Mouse (Mus musculus): ENCODE results near the gene Fis1. TPM values are rescaled to one million over a fixed set of nuclear protein-coding genes. Genes with fewer than 3 reads are reported as not detected.
A peak's percentile ranks its signal among the peaks of the same experiment; 100 is the strongest.
"Not testable (repeated sequence)": the region's sequence is repeated elsewhere in the genome, so short reads cannot be mapped to it uniquely, and the experiment has no call there.

Fis1 gene
- total RNA-seq, 2 experiments from 2014 or later = 263 to 271 TPM

DNA sequence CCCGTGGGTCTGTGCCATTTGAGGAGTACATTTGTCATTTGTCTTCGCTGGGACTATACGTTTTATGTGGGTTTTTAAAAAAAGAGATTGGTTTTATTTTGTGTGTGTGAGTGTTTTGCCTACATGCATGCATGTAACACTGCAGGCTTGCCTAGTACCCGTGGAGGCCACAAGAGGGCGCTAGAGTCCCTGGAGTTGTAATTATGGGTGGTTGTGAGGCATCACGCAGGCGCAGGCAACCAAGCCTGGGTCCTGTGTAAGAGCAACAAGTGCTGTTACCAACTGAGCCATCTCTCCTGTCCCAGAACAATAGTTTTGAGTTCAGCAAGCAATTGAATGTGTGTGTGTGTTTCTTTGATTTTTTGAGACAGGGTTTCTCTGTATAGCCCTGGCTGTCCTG is 13.8 kb upstream of the Fis1 start:
- DNase-seq (ENCODE audit: low spot score in 2 of 2) = no peak
- intact Hi-C loops (cut with DNase I) = no loop called here

DNA sequence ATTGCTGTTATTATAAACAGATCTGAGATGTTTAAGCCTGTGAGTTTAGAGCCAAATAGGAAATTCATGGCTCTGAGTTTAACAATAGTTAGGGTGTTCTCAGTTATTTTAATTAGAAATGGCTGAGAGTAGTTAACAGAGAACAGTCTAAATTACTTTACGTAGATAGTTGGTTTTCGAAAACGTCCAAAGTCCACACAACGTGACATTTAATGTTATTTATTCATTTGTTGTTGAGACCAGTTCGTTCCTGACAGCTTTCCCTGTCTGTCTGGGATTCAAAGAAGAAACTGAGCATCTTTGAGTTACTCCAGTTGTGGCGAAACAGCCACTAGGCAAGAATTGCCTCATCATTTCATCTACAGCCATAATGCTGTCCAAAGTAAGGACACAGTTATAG is 13.0 kb upstream of the Fis1 start:
- DNase-seq (ENCODE audit: low spot score in 2 of 2); intact Hi-C loops (cut with DNase I): not testable (repeated sequence)

DNA sequence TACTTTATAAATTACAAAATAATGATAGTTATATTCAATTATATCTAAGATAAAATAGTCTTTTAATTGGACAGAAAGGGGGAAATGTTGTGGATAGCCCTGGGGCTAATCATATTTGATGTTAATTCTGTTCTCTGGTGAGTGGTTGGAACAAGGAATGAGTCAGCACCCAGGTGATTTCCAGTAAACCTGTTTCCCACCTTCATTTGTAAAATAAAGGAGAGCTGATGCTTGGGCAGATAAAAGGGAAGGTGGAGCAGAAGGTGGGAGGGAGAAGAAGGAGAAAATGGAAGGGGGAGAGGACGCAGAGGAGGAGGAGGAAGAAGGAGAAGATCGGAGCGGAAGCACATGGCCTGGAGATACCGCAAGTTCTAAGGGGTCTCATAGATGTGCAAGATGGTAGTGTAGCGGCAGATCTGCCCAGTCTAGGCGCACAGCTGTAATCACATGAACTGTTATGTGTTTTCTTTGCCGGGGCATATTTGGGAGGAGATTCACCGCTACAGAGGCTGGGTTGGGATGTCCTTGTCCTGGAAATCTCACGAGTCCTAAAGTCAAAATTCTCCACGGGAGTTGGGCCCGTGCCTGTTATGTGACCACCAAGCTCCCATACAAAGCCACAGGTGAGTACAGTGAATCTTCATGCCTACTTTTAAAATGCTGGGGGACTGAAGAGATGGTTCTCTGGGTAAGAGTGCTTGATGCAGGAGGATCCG is 12.1 kb upstream of the Fis1 start:
- intact Hi-C loops (cut with DNase I) = no loop called here
- no peak for DNase-seq (ENCODE audit: low spot score in 2 of 2)

DNA sequence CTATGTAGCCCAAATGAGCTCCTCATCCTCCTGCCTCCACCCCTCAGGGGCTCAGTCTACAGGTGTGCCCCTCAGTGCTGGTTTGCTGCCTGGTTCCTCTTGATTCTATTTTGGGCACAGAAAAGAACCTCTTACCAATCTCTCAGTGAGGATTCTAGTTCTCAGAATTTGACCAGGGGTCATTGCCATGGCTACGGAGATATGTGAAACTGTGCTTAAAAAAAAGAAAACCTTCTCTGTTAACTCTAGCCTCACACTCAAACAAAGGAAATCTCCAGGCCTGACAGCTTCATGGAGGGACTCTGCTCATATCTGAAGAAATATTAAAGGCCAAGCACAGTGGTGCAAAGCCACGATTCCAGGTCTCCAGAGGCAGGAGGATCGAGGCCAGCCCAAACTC is 10.3 kb upstream of the Fis1 start:
- intact Hi-C loops (cut with DNase I) = no loop called here
- DNase-seq (ENCODE audit: low spot score in 2 of 2) = no peak

DNA sequence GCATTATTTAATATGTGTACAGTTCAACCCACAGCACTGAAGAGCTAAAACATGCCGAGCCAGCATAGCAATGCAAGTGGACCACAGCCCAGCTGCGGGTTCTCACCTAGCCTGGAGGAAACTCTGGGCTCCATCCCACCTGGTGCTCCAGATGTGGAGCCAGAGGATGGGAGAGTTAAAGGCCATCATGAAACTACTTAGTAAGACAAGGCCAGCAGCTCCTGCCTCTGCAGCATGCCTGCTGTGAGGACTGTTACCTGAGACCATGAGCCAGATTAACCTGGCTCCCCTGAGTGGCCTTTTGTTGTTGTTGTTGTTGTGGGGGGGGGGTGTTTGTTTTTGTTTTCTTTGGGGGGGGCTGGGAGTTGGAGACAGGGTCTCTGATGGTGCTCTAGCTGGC is 9.7 kb upstream of the Fis1 start:
- intact Hi-C loops (cut with DNase I) = no loop called here

DNA sequence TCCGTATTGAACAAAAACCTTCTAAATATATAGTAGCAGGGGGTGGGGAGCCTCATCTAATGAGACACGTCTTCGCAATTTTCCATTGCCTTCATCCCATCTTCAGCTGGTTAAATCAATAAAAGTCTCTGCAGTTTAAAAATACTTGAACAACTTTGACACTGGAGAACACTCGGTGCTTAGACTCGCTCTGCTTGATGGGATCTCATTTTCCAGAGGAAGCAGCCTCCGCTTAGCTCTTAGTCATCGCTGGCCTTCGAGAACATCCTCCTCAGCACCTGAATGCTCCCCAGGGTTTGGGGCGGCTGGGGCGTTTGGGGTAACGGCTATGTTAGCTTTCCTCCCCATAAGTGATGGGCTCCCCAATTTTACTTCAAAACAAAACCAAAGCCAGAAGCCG is 8.0 kb upstream of the Fis1 start:
- peak in 1 of 2 experiments; percentile 30 for DNase-seq (ENCODE audit: low spot score in 2 of 2)
- intact Hi-C loops (cut with DNase I) = no loop called here

More for the DNA sequence above, 9.7 kb upstream of the Fis1 start:
- DNase-seq (ENCODE audit: low spot score in 2 of 2) = no peak

DNA sequence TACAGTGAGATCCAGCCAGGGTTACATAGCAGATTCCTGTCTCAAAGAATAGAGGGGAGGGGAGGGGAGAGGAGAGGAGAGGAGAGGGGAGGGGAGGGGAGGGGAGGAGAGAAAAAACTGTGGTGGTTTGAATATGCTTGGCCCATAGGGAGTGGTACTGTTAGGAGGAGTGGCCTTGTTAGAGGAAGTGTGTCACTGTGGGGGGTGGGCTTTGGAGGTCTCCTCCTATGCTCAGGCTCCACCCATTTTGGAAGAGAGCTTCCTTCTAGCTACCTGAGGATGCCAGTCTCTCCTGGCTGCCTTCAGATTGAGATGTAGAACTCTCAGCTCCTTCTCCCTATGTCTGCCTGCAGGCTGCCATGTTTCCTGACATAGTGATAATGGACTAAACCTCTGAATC is 5.2 kb upstream of the Fis1 start:
- intact Hi-C loops (cut with DNase I) = no loop called here
- no peak for DNase-seq (ENCODE audit: low spot score in 2 of 2)

DNA sequence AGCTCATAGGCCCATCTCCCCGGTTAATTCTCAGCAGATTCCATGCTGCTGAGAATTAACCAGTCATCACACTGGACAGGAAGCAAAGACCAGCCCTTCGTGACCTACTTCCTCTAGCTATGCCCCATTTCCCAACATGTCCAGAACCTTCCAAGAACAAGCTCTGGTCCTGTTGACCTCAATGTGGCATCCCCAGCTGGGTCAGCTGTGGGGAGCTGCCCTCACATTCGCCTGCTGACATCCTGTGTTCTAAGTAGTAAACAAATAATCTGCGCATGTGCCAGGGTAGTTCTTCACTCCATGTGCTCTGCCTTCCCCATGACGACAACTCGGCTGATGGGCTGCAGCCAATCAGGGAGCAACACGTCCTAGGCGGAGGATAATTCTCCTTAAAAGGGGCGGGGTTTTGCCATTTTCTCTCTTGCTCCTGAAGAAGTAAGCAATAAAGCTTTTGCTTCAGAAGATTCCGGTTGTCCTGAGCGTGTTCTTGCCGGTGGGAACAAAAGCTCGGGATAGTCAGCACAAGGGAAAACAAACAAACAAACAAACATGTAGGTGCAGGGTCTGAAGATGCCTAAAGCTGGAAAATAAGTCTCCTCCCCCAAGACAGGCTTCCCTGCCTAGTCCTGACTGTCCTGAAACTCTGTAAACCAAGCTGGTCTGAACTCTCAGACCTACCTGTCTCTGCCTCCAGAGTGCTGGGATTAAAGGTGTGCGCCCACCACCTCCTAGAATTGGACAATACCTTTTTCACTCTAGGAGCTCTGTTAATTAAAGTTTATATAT is 3.3 kb upstream of the Fis1 start:
- intact Hi-C loops (cut with DNase I); DNase-seq (ENCODE audit: low spot score in 2 of 2): not testable (repeated sequence)

DNA sequence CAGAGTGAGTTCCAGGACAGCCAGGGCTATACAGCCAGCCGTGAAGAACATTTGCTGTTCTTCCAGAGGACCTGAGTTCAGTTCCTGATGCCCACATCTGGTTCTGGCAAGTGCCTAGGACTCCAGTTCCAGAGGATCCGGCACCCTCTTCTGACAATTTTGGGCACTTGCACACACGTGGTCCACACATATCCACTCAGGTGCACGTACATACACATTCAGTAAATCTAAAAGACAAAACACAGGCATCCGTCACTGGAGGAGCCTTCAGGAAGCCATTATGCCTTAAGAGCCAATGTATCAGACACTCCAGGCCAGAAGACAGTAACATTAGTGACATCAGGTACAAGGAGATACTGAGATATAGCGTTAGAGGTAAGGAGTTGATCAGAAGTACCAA is 2.6 kb upstream of the Fis1 start:
- DNase-seq (ENCODE audit: low spot score in 2 of 2) = no peak
- intact Hi-C loops (cut with DNase I) = no loop called here

DNA sequence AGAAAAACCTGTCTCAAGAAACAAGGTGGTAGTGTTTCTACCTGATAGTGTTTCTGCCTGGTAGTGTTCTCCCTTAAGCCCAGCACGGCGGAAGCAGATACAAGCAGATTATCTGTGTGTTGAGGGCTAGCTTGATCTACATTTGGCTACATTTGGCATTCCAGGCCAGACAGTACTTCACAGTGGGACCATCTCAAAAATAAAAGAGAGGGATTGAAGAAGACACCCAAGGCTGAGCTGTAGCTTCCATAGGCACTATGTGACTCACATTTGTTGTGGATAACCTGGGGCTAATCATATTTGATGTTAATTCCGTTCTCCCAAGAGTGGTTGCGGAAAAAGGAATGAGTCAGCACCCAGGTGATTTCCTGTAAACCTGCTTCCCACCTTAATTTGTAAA is 922 bp upstream of the Fis1 start:
- intact Hi-C loops (cut with DNase I) = no loop called here
- no peak for DNase-seq (ENCODE audit: low spot score in 2 of 2)

DNA sequence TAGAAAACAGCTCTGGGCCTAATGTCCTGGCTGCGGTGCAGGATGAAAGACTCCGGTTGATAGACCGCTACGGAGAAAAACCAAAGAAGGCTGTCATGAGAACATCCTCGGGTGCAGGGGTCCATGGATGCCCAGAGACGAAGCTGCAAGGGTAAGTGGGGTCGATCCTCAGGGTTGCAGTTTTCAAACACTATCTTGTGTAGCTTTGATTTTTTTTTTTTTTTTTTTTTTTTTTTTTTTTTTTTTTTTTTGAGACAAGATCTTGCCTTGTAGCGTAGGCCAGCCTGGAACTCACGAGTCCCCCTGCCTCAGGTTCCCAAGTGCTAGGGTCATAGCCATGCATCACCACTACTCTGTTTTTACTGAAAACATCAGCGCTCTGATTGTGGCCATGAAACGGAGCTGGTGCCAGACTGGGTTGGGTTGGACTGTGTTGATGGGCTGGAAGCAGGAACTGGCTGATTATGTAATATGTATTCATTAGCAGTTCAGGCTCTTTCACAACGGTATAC is 421 bp downstream of the Fis1 start:
- intact Hi-C loops (cut with DNase I) = loop anchor here (1.0 kb wide), 2 partner anchors 9 to 34 kb away; partner anchors contain the start of gene Plod3
- peak; percentile 44 to 50 for DNase-seq (ENCODE audit: low spot score in 2 of 2)

DNA sequence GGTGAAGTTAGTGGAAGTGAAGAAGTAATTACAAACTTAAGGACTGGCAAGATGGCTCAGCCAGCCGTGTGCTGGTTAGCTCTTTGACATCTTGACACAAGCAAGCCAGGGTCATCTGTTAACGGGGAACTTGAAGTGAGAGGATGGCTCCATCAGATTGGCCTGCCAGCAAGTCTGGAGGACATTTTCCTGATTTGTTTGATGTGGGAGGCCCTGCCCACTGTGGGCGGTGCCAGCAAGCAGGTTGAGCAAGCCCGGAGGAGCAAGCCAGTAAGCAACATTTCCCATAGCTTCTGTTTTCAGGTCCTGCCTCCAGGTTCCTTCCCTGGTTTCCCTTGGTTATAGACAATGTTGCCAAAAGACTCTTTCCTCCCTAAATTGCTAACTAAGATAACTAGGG is 2.5 kb downstream of the Fis1 start:
- intact Hi-C loops (cut with DNase I) = no loop called here
- DNase-seq (ENCODE audit: low spot score in 2 of 2) = no peak

DNA sequence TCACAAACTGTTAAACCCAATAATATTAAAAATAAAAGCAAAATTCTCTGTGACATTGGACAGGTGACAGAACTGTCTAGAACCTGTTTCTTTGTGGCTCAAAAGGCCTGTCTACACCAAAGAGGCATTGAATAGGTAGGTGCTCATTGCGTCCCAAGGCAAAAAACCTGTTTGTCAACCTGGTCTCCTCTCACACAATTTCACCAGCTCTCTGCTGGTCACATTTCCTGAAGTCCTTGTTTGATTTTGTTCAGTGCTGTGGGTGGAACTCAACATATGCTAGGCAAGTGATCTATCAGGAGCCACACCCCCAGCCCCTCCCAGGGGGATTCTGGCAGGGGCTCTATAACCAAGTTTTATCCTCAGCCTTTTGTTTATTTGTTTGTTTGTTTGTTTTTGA is 4.2 kb downstream of the Fis1 start:
- intact Hi-C loops (cut with DNase I) = no loop called here
- DNase-seq (ENCODE audit: low spot score in 2 of 2) = no peak

DNA sequence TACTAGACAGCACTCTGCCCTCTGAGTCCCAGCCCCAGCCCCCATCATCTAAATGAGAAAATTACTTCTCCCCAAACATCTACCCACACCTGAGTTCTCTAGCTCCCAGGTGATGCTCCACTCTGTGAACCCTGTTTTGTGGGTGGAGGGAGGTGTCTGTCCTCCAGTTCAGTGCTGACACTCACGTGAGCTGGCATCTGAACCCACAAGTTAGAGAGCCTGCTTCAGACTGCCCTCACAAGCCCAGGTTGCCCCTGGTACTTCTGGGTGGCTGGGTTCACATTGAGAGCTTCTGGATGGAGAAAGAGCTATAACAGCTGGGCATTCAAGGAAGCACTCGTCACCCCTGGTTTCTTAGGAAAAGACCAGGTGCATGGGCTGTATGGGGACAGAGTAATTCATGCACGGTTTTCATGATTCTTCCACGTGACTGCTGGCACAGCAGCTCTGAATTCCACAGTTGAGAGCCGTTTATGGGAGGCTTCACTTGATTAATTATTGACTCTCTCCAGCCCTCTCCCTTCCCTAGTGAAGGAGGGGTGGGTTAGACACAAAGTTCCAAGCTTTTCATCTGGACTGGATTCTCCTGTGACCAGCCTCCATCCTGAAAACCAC is 6.0 kb downstream of the Fis1 start:
- DNase-seq (ENCODE audit: low spot score in 2 of 2) = no peak

DNA sequence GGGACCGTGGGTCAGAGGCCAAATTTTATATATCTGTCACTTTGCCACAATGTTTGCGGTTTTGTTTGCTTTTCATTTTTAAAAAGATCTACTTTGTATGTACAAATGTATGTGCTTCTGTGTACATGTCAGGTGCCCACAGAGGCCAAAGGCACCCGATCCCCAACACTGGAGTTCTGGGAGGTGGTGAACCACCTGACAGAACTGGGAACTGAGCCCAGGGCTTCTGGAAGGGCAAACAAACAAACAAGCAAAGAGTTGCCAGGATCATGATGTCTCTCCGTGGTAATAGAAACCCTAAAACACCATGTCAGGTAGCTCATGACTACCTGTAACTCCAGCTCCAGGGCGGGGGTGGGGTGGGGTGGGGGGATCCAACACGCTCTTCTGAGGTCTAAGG is 7.0 kb downstream of the Fis1 start:
- DNase-seq (ENCODE audit: low spot score in 2 of 2) = no peak
- intact Hi-C loops (cut with DNase I) = no loop called here

More for the DNA sequence above, 6.0 kb downstream of the Fis1 start:
- intact Hi-C loops (cut with DNase I) = no loop called here

DNA sequence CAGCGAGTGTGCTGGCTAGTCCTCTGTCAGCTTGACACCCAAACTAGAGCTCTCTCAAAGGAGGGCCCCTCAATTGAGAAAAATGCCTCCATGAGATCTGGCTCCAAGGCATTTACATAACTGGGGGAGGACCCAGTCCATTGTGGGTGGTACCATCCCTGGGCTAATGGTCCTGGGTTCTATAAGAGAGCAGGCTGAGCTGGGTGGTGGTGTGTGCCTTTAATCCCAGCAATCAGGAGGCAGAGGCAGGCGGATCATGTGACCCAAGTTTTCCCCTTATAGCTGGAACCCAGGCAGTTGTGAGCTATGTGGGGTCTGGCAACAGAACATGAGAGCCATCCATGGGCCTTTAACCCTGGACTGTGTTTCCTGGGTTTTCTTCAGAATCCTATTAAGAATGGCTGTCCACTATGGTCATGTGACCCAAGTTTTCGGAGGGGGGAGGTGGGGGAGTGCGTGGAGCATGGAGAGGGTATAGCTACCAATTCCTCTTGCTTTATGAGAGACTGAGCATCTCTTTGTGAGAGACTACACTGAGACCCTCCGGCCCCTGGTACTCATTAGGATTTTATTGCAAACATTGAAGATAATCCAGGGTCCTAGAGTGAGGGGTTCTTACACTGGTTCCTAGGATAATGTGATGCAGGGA is 8.4 kb downstream of the Fis1 start:
- peak; percentile 26 to 37 for DNase-seq (ENCODE audit: low spot score in 2 of 2)
- intact Hi-C loops (cut with DNase I) = no loop called here

DNA sequence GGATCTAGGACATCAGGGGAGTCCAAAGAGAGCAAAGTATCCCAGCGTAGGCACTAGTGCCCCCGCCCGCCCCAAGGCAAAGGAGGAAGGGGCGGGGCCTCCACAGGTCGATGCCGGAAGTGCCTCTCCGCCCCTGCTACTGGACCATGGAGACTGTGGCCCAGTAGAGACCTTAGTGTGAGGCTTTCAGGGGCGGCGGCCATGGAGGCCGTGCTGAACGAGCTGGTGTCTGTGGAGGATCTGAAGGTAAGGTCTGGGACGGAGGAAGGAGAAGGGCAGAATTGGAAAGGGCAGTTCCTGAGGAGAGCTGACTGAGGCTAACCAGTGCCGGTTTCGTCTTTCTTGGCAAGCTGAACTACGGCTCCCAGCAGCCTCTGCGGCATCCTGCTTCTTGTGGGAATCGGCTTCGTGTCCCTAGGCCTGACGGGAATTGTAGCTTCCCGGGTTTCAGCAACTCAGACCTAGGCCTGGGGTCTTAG is 8.9 kb downstream of the Fis1 start:
- peak; percentile 93 to 96 for DNase-seq (ENCODE audit: low spot score in 2 of 2)
- intact Hi-C loops (cut with DNase I) = loop anchor here (1.0 to 2.0 kb wide), 2 partner anchors 9 to 43 kb away; partner anchors contain the start of gene Fis1

DNA sequence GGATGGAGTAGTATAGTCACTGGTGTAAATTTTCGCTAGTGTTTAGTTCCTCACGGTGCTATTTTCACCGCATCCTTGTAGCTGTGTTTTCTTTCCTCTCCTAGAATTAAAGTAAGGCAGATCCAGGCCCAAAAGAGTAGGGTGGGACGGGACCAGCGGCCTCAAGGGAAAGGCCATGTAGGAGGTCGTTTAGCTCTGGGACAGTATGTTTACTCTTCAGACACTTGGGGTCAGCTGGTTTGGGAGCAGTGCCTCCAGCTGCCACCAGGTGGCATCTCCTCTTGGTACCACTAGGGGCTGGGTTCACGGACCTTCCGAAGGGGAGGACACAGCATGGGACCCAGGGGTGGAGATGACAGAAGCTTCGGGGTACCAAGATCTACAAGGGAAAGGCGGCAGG is 9.4 kb downstream of the Fis1 start:
- intact Hi-C loops (cut with DNase I) = loop anchor here (1.0 to 2.0 kb wide), 2 partner anchors 9 to 44 kb away; partner anchors contain the start of gene Fis1
- peak; percentile 78 for DNase-seq (ENCODE audit: low spot score in 2 of 2)

DNA sequence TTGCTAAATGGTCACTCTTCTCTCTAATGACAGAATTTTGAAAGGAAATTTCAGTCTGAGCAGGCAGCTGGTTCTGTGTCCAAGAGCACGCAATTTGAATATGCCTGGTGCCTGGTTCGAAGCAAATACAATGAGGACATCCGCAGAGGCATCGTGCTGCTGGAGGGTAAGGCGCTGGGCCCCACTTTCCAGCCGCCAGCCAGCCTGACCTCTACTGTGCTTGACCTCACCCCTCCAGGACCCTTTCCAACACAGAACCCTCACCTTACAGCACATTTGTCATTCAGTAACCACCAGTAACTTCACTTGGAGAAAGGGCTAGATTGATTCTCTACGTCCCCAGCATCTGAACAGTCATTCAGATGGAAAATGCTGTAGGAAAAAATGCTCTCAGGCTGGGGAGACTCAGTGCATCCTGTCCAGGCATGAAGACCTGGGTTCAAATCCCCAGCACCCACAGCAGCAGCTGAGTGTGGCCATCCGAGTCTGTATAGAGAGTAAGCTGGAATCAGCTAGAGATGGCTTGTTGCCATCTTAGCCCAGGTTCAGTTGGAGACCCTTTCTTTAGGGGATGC is 10.0 kb downstream of the Fis1 start:
- DNase-seq (ENCODE audit: low spot score in 2 of 2) = no peak
- intact Hi-C loops (cut with DNase I) = loop anchor here (1.0 to 2.0 kb wide), 2 partner anchors 10 to 44 kb away; partner anchors contain the start of gene Fis1
